Mouse (Mus musculus) megakaryocyte, embryonic 14.5 days (primary cell): ENCODE results near the gene Prl7a2. TPM values are rescaled to one million over a fixed set of nuclear protein-coding genes. Genes with fewer than 3 reads are reported as not detected.

Experiments used
- H3K27me3 ChIP-seq: replicated peaks from 2 replicates; pipeline ENCODE3; 2012; ENCODE audit warnings: inconsistent platforms
- H3K36me3 ChIP-seq: replicated peaks from 2 replicates; pipeline ENCODE3; 2012; ENCODE audit warnings: low read length, inconsistent platforms, mixed read lengths
- H3K4me1 ChIP-seq: 2 replicates; pipeline ENCODE4 v1.6.1; 2012; ENCODE audit warnings: inconsistent platforms
- H3K4me3 ChIP-seq: replicated peaks from 2 replicates; pipeline ENCODE3; 2012; ENCODE audit warnings: moderate library complexity, mild to moderate bottlenecking, inconsistent platforms
- H3K9me3 ChIP-seq: 2 replicates; pipeline ENCODE4 v1.6.1; 2012; ENCODE audit warnings: inconsistent platforms
- FLI1 ChIP-seq: IDR thresholded peaks from 2 replicates; pipeline ENCODE4 v1.6.1; 2012; ENCODE audit warnings: low read length, inconsistent platforms, mixed read lengths
- GATA1 ChIP-seq: IDR thresholded peaks from 3 replicates; pipeline ENCODE4 v1.6.1; 2012; ENCODE audit warnings: mixed read lengths, low read length, inconsistent platforms, borderline replicate concordance
- polyA plus RNA-seq: library from polyadenylated mRNA; stranded (reverse); fragments of >175 nt; gene quantifications from 2 replicates; pipeline ENCODE4 v1.2.3, GENCODE M21; 2012; ENCODE audit warnings: low replicate concordance; ENCODE audit not compliant: insufficient read depth

Gene Prl7a2
- polyA plus RNA-seq = not detected in 2 replicates

- Histone ChIP-seq H3K9me3 (no peaks in the 10 kb centered on the region), H3K27me3 (no peaks in the 10 kb centered on the region), H3K4me1 (no peaks in the 10 kb centered on the region), H3K4me3 (no peak within 1 kb of the TSS), H3K36me3 (no peaks in the 10 kb centered on the region)
- no peak for TF ChIP-seq GATA1
- no peak for TF ChIP-seq FLI1
Measured at GRCm38 (mm10) chr13:27667936-27668335, at the start of gene Prl7a2. TSS of gene Prl7a2 (minus strand) at chr13:27668036.

- H3K4me3 ChIP-seq = no peak within 1 kb of the TSS
- no peaks in the 10 kb centered on the region for H3K9me3 ChIP-seq
- H3K27me3 ChIP-seq = no peaks in the 10 kb centered on the region
- H3K4me1 ChIP-seq = no peaks in the 10 kb centered on the region
- H3K36me3 ChIP-seq = no peaks in the 10 kb centered on the region
- TF ChIP-seq FLI1 = no peak
Measured at GRCm38 (mm10) chr13:27716636-27717035, 48.8 kb upstream of the Prl7a2 start, which contains the start of gene Prl7d1. TSS of gene Prl7d1 (minus strand) at chr13:27716736.

- H3K4me3 ChIP-seq = no peak overlapping the region
- no peaks in the 10 kb centered on the region for H3K4me1 ChIP-seq
- H3K27me3 ChIP-seq = no peaks in the 10 kb centered on the region
- H3K36me3 ChIP-seq = no peaks in the 10 kb centered on the region
- no peaks in the 10 kb centered on the region for H3K9me3 ChIP-seq
- TF ChIP-seq GATA1 (no peak), FLI1 (no peak)
Measured at GRCm38 (mm10) chr13:27706521-27706920, 38.7 kb upstream of the Prl7a2 start.

DNA sequence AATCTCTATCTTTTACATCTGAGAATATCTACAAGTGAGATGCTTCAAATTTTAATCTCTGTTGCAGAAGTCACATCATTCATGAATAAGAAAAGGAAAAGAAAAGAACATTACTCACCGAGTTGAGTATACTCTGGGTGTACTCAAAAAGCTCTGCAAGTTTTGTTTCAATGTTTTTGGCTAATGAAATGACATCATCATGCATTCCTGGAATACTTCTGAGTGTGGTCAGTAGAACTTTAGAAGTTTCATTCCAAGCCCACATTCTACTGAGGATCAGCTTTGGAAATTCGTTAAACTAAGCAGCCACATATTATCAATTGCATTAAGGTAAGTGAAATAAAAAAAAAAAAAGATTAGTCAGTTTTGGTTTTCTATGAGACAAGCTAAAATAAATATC lies 7.1 kb downstream of the Prl7a2 start:
- Histone ChIP-seq H3K36me3 (no peaks in the 10 kb centered on the region), H3K4me1 (no peaks in the 10 kb centered on the region), H3K9me3 (no peaks in the 10 kb centered on the region), H3K27me3 (no peaks in the 10 kb centered on the region), H3K4me3 (no peak overlapping the region)
- no peak for TF ChIP-seq FLI1
- TF ChIP-seq GATA1 = no peak

DNA sequence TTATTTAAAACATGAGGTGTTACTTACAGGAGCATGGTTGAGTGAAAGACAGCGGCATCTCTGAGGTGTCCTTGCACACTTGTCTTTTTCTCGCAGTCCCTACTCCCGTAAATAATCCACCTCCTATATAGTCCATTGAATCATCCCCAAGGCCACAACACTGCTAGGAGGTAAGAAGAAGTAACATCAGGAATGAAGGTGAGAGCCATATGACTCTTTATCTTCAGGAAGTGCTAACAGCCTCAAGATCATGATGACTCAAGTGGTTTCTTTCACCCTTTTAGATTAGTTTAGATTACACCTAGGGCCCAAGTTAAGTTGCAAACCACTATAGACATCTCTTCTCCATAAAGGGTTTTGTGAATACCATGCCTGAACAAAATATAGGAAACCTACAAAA lies 25.4 kb downstream of the Prl7a2 start, which contains the start of gene Prl7a1:
TSS of gene Prl7a1 (minus strand) at position 101 of the 400 bp plus-strand sequence.
- no peak within 1 kb of the TSS for H3K4me3 ChIP-seq
- H3K9me3 ChIP-seq = no peaks in the 10 kb centered on the region
- H3K36me3 ChIP-seq = no peaks in the 10 kb centered on the region
- TF ChIP-seq GATA1 (no peak), FLI1 (no peak)
- H3K27me3 ChIP-seq = no peaks in the 10 kb centered on the region
- H3K4me1 ChIP-seq = no peaks in the 10 kb centered on the region

DNA sequence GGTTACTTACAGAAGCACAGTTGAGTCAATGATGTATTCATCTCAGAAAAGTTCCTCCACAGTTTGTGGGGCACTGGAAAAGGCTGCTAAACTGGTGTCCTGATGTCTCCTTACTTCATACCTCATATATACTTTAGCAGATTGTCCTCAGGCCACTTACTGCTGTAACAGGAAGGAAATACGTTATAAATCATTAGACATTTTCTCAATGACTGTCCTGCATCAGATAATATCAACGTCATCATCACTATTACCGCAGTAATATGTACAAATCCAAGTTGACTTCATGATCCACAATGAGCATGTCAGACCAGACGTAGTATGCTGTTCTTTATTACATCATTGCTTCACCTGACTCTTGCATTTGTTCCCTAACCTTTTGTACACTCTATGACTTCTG lies 57.4 kb downstream of the Prl7a2 start, which contains the start of gene Prl7b1:
TSS of gene Prl7b1 (minus strand) at position 101 of the 400 bp plus-strand sequence.
- Histone ChIP-seq H3K36me3 (no peaks in the 10 kb centered on the region), H3K9me3 (no peaks in the 10 kb centered on the region)

More for the DNA sequence above, 57.4 kb downstream of the Prl7a2 start, which contains the start of gene Prl7b1:
- Histone ChIP-seq H3K4me1 (no peaks in the 10 kb centered on the region), H3K27me3 (no peaks in the 10 kb centered on the region), H3K4me3 (no peak within 1 kb of the TSS)
- TF ChIP-seq FLI1 (no peak), GATA1 (no peak)

Other genes with a start within 250 kb of the Prl7a2 start
- not detected in 2 replicates for gene Prl8a6, start 229.3 kb downstream of the Prl7a2 start, polyA plus RNA-seq
- gene Prl8a8, start 154.8 kb downstream of the Prl7a2 start, polyA plus RNA-seq = not detected in 2 replicates
- gene Prl8a9, start 103.4 kb downstream of the Prl7a2 start, polyA plus RNA-seq = not detected in 2 replicates
- gene Prl8a1, start 85.9 kb downstream of the Prl7a2 start, polyA plus RNA-seq = 1.7 TPM in 1 of 2 replicates, not detected in the other
- not detected in 2 replicates for gene Prl7b1, start 57.5 kb downstream of the Prl7a2 start, polyA plus RNA-seq
- not detected in 2 replicates for gene Prl7a1, start 25.5 kb downstream of the Prl7a2 start, polyA plus RNA-seq
- not detected in 2 replicates for gene Prl7d1, start 48.7 kb upstream of the Prl7a2 start, polyA plus RNA-seq
- not detected in 2 replicates for gene Prl7c1, start 112.8 kb upstream of the Prl7a2 start, polyA plus RNA-seq
- not detected in 2 replicates for gene Prl2a1, start 133.6 kb upstream of the Prl7a2 start, polyA plus RNA-seq
- gene Prl2c1, start 181.3 kb upstream of the Prl7a2 start, polyA plus RNA-seq = not detected in 2 replicates